Mouse (Mus musculus): ENCODE measurements around the gene Epsti1.

The Epsti1 gene

DNA sequence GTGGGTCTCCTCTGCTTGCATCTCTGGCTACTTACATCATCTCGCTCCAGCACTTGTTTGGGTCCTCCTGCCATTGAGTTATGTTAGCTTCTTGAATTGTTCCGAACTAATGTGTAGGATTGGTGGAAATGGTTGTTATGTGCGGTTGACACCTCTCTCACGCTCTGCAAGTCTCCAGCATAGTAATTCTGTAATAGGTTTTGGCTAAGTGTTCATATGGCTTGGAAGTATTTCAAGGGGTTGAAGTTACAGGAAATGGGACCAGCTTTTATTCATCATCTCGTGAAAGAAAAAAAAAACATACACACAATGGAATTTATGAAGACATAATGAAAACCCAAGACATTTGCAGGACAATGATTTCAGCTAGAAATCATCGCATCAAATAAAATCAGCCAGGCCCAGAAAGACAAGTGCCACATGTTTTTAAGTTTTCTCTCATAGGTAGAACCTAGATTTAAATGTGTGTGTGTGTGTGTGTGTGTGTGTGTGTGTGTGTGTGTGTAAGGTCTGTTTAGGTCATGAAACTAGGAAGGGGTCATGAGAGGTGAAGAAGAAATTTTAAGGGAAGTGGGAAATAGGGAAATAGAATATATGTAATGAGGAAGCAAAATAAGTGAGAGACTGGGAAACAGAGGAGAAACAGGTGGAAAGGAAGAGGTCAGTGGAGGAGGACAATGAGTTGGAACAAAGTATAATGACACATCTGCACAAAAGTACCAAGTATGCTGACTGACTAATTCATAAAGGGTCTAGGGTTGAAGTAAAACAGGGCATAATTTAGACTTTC lies 19.2 kb downstream of the Epsti1 start:
- no peak for DNase-seq (ENCODE audit: low spot score)

DNA sequence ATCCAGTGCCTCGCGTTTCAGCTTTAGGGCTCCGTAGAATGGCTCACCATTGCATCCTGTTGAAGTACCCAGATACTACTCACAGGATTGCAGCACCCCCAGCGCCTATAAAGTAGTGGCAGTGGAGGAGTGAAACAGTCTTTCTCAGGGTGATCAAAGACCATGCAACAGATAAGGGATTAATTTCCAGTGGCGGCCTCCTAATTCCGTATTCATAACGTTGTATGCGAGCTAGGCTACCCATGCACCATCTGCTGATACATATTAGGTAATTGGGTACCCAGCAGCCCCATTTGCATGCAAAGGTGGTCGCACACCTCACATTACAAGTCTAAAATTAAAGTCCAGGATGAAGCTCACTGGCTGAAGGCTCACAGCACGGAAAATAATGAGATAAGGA lies 21.4 kb downstream of the Epsti1 start:
- no peak for DNase-seq (ENCODE audit: low spot score)

DNA sequence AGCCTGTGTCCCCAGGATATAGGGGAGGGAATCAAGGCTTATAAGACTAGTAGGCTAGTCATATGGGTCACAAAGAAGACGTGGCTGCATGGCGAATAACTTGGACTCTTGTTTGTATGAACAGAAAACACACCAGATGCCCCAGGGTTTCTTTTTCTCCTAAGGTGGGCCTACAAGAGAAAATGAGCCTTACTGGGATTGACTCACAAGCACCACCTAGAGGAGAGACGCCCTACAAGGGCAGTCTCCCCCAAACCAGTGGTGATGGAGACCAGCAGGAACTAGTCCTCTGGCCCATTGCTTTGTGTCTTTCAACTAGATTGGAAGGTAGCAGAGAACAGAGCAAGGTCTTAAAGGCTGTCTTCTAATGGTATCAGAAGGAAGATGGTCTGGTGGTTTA lies 22.7 kb downstream of the Epsti1 start:
- no peak for DNase-seq (ENCODE audit: low spot score)

DNA sequence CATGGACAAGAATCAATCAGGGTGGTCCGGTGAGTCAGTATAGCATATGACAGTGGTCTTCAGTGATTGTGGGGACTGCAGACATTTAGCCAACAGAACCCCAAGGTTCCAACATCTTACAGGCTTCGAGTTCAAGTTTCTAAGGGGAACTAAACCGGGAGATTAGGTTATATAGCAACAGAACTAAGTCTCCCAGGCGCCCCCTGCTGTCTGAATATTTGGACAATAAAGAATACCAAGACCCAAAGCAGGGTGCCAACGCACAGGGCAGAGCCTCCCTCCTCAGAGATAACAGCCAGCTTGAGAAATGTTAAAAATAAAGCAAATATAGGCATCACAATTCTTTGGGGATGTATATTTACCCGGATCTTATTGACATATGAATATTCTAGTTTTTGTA lies 24.0 kb downstream of the Epsti1 start:
- peak; percentile 24 for DNase-seq (ENCODE audit: low spot score)

DNA sequence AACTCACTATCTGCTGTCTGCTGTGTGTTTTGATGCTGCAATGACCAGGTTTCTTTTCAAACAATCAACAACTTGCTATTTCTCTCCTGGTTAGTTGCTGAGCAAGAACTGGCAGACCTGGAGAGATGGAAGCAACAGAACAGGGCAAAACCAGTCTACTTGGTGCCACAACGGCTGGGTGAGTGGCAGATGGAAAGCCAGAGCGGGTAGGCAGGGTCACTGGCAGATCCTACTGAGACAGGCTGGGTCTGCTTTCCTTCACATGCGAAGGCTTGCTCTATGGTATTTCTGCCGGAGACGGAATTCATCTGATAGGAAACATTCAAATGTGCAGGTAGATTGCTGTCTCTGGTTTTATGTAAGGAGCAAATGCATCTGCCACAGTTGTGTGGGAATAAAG lies 24.6 kb downstream of the Epsti1 start:
- DNase-seq (ENCODE audit: low spot score), result no peak

DNA sequence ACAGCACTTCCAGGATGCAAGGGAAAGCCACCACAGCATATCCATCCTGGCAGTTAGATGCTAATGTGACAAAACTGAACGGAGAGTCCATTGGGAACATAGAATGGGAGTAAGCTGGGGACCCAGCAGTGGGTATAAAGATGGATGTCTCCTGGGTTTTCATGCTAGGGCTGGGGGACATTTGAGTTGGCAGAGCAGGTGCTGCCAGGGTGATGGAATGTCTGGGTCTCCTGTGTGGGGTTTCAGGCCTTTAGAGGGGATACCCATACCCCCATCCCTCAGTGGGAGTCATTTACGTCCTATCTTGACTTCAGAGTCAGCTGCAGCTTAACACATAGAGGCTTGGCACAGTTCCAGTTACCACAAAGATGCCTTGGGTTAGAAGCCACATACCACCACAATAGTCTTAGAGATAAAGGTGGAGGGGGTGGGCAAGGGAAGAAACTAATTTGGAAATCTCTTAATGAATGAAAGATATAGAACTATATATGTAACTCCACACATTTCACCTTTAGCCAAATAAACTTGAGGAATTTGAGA lies 25.2 kb downstream of the Epsti1 start:
- no peak for DNase-seq (ENCODE audit: low spot score)

DNA sequence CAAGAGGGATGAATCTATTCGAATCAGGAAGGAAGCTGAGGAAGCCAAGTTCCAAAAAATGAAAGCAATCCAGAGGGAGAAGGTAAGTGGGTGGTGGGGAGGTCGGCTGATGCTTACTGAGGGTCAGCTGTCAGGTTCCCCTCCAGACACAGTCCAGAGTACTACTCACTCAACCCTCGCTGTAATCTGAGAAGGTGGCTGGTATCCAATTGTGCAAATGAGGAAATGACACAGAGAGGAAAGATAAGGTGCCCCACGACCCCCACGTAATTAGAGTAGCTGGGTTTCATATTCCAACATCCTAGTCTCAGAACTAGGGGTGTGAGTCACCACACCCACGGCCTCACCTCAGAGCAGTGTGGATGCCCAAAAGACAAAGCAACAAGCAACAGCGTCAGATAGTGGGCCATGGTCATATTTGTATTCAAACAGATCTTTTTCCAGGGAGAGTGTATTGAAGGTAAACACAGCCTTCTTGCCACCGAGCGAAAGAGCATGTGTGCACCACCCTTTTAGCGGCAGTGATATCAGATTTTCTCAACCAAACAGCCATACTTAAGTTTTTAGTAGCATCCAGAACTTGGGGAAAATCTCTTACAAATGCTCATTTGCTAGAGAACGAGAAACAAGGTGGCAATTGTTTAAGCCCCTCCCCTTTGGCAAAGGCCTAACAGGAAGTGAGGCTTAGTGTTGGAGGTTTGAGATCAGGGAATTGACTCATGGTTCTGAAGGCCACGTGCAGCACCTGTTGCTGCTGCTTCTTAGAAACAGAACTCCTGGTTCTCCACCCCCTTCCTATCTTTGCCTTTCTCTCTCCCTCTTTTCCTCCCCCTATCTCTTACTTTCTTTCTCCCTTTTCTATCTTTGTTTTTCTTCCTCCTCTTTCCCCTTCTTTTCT lies 28.4 kb downstream of the Epsti1 start:
- DNase-seq (ENCODE audit: low spot score), result no peak

DNA sequence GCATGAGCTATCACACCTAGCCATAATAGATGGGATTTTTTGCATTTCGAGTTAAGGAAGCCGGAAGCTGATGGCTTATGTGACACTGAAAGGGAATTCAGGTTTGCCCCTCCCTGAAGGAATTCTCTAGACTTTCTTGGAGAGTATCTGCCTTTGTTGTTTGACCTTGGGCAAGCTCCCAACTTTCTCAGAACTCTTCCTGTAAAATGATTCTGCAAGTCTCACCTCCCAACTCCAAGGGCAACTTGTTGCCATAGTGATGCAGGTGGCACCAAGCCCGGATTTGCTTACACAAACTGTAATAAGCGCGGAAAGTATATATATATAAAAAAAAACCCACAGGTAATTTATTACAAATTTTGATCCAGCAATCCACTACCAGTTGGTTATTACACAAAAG lies 29.2 kb downstream of the Epsti1 start:
- DNase-seq (ENCODE audit: low spot score), result peak; percentile 33

DNA sequence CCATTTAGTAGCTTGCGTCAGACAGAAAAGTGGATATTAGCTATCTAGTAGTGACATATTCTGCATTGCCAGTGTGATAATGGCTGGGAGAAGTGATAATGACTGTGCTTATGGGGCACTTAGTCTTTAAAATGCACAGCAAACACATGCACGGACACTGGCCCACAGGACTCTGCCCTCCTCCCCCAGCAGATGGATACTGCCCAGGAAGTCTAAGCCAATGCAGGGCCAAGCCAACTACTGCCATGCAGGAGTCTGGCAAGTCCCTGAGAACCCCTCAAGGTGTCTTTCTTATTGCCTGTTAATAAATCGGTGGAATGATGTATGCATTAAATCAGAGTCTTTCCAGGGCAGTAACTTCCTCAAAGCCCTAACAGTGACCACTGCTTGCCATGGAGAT lies 30.4 kb downstream of the Epsti1 start:
- no peak for DNase-seq (ENCODE audit: low spot score)

DNA sequence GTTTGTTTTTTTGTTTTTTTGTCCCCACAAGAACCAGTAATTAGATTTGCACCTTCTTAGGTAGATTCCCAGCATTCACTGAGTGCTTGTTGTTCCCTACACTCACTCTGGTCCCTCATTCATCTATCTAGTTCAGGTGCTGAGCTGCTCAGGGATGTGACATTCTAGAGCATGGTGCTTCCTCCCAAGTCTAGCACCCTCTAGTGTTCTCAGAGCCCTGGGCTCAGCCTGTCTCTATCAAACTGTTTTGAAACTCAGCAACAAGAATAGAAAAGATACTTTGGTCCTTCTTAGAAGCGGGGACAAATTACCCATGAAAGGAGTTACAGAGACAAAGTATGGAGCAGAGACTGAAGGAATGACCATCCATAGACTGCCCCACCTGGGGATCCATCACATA lies 37.1 kb downstream of the Epsti1 start:
- no peak for DNase-seq (ENCODE audit: low spot score)

DNA sequence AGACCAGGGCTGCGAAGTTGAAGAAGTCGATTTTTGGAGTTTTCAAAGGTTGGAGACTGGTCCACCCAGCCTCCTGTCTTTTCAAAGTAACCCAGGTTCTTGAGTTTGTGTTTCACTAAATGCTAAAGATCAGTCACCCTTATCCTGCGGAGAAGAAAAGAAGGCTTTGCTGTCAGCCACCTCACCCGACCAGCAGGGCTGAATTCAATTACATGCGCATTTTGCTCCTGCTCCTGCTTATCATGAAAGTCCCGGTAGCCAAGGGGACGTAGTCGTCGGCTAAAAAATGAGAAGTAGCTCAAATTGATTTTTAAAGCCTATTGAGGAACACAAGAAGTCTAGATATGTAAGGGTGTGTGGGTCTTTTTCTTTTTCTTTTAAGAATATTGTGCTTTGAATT lies 38.2 kb downstream of the Epsti1 start:
- DNase-seq (ENCODE audit: low spot score), result no peak

DNA sequence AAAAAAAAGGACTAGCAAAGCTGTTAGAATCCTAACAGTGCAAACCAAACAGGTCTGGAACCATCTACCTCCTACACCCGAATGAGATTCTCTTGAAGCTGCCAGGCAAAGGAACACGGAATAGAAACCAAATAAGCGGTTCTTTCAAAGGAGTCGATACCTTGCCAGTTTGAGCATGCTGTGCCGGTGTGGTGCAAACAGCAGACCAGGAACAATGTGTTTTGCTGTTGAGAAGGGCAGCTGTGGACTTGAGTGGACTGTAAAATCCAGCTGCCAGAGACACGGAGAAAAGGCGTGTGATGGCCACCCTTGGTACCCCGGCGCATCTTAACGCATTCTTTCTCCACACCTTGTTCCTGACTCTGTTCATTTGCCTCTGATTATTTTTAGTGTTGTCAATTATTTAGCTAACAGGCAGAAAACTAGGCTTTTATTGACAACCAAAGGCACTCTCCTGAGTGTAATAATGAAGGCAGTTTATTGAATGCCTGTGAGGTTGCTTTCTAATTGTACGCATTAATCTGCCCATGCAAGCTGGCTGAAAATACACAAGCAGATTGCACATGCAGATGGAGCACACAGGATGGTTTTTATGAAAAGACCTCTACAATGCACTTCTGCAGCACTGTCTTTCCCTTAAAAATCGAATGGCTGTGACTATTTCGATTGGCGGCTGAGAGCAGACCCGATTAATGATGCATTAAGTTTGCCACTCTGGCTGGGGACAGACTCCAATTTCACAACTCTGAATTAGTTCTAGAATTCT lies 38.9 kb downstream of the Epsti1 start:
- DNase-seq (ENCODE audit: low spot score), result no peak

DNA sequence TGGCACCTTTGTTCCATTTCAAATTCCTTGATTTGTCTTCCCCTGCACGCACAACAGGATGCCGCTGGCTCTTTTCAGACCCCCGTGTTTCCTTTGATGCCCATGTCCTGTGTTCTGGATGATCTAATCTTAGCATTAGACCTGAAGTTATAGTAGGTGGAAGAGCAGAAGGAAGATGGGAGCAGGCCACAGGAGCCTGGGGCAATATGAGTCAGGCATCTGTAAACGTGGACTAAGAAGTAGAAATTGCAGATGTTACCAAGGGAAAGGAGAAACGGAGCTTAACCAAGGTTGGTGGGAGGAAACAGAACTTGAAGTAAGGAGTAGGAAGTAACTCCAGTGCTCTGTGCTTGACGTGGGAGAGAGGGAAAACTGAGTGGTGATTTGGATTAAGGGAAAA lies 57.7 kb downstream of the Epsti1 start:
- DNase-seq (ENCODE audit: low spot score), result no peak

DNA sequence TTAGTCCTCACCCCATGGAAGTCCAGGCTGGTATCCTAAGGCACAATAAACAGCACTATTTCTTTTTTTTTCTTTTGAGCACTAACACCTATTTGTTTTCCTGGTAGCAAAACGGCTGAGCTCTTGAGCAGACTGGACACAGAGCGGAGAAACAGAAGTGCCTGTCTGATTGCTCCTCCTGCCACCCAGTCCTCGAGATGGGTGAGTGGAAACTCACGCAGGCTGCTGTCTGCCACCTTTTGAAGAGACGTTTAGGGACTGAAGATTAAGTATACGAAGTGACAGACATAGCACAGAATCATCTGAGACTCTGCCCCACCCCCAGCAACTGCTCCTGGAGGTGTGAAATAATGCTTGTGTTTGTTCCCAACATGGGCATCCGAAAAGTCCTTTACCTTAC lies 59.5 kb downstream of the Epsti1 start:
- DNase-seq (ENCODE audit: low spot score), result no peak

DNA sequence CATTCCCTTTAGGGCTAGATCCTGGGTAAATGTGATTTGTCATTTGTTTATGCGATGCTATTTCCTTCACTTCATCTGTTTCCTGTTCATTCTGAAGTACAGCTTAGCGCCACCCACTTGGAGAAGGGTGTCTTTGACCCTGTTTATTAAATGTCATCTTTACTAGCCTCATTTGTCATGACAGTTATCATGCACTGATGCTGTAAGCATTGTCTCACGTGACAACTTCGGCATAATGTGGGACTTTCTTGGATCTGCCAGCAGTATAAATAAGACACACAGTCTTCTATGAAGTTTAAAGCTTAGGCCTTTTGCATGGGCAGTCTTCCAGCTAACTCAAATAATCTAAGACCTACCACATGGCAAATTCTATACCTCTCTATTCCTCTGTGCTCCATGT lies 67.3 kb downstream of the Epsti1 start:
- no peak for DNase-seq (ENCODE audit: low spot score)

DNA sequence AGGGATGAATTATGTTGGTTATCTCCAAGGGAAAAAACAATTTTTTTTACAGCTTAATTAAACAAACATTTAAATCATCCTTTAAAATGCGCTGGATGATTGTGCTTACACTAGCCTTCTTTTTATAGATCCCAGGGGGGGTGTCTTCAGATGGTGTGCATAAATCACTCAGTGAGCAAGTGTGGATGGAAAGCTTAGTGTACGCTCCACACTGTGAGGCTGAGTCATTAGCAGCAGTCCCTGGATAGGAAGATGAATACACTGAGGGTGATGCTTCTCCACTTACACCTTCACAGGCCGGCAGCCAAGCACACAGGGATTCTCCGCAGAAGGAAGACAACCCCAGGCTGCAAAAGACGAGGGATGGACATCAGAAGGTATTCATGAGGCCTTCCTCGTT lies 70.2 kb downstream of the Epsti1 start:
- no peak for DNase-seq (ENCODE audit: low spot score)

DNA sequence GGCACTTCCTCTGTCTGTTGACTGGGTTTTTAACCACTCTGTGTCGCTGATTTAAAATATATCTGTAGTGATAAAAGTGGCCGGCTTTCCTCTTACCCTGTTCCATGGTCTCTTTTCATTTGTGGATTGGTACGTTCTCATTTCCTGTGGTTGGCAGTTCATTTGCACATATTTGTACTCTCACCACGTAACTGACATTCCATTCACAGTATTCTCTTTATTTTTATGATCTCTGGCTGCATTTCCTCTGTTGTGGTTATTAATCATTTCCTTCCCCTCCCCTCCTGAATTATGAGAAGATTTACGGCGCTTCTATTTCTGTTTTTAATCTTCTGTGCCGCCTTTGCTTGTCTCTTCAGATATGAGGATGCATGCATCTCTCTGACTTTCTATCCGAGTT lies 71.7 kb downstream of the Epsti1 start:
- DNase-seq (ENCODE audit: low spot score), result no peak

DNA sequence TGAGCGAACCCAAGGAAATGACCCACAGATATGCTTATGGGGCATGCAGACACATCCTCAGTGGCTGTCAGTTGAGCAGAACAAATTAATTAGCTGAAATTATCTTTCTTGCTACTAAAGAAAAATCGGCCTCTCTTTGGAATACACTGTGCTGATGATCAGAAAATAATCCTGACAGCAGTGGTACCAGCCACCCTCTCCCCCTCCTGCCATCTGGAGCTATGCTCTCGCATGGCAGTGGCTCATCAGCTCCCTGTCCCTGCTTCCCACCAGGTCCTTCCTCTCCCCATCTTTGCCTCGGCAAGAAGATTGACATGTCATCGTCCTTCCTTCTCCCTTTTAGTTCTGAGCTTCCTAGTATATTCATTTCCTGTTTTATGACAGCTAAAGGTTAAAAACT lies 77.5 kb downstream of the Epsti1 start:
- DNase-seq (ENCODE audit: low spot score), result no peak

DNA sequence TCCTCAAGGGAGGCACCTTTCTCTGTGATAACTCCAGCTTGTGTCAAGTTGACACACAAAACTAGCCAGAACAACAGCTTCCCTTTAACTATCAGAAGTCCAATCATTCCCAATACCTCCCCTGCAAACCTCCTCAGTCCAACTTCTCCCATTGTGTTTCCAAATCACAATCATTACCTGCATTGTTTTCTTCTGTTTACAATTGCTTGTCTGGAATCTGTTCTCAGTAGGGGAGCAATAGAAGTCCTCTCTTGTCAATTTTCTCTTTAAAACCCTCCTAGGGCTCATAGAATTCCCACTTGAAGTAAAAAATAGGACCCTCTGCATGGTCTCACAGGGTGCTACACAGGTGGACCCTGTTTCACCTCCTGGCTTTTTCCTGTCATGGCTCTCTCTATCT lies 93.7 kb downstream of the Epsti1 start:
- no peak for DNase-seq (ENCODE audit: low spot score)

DNA sequence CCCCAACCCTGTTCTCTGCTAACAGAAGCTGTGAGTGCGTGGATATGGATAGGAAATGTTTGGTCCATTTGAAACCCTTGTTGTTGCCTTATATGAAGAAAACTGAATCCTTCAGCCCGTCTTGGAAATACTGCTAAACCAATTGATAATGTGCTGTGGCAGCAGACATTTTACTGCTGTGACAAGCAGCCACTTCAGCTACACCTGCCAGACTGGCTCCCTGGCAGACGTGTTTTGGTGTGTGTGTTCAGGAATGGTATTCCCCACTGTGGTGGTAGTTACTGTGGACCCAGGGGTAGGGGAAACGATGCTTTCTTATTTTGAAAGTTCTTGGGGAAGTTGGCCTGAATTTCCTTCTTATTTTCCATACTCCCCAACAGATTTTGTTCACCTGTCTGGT lies 100.4 kb downstream of the Epsti1 start:
- DNase-seq (ENCODE audit: low spot score), result no peak

DNA sequence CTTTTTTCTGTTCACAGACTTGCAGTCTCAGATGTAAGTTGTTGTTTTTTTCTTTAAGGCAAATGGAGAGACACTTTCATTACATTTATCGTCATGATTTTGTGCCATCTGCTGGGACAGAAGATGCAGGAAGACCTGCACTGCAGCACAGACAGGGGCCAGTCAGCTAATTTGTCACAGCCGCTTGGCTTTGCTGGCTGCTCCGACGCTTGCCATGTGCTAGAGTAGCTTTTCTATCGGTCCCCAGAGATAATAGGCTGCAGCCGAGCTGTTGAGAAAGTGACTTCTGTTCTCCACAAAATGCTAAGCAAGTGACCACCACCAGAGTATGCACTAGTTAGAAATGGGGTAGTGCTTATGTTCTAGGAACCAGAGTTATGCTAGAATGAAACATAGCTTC lies 104.0 kb downstream of the Epsti1 start:
- no peak for DNase-seq (ENCODE audit: low spot score)

DNA sequence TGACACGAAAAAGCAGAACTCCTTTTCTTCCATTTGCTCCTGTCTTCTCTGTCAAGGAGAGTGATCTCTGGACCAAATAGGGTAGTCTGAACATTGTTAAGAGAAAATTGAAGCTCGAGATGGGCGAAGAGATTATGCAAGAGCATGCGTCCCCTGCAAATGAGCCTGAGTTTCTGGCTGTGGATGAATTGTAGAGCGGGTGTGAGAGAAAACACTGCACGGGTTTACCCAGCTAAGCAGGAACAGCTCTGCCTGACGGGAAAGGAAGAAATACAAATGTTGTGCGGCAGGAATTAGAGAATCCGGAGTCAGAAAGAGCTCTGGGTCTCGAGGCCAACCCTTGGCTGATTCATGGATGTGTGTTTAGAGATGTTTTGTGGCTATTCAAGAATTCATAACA lies 107.8 kb downstream of the Epsti1 start:
- no peak for DNase-seq (ENCODE audit: low spot score)
